Mouse (Mus musculus): Measurements from ENCODE around the gene Adamts4. TPM values are rescaled to one million over a fixed set of nuclear protein-coding genes. Genes with fewer than 3 reads are reported as not detected.

The Adamts4 gene
- polyA plus RNA-seq, 1 experiment from 2014 or later, result 14.3 TPM

- Histone ChIP-seq H3K27ac (peak overlapping the region; percentile 90), H3K27me3 (no peaks in the 10 kb centered on the region), H3K9me3 (no peaks in the 10 kb centered on the region), H3K36me3 (peaks cover 28% of the 10 kb centered on the region), H3K4me1 (peaks cover 62% of the 10 kb centered on the region), H3K9ac (peak overlapping the region; percentile 48; the same call in 1 of the 2 replicates), H3K4me3 (peak overlapping the region; percentile 81), H3K4me2 (replicated peaks) (peak overlapping the region; percentile 84)
- 12% methylated on average over 13 of the region's 13 CpGs for WGBS
- peak; percentile 1; the same call in 1 of the 2 replicates for ATAC-seq (ENCODE audit: low FRiP score, low read depth)
Observed at GRCm38 (mm10) chr1:171247453-171247841, 2.8 kb upstream of the Adamts4 start.

- Histone ChIP-seq H3K9me3 (no peaks in the 10 kb centered on the region), H3K36me3 (peaks cover 24% of the 10 kb centered on the region), H3K4me3 (peak overlapping the region; percentile 81; the same call in 1 of the 2 replicates), H3K4me1 (peaks cover 67% of the 10 kb centered on the region), H3K27ac (peak overlapping the region; percentile 90), H3K4me2 (replicated peaks) (peak overlapping the region; percentile 84), H3K9ac (no peak overlapping the region), H3K27me3 (no peaks in the 10 kb centered on the region)
- ATAC-seq (ENCODE audit: low FRiP score, low read depth), result no peak
- 29% methylated on average over 4 of the region's 4 CpGs for WGBS
Observed at GRCm38 (mm10) chr1:171247916-171248315, 2.3 kb upstream of the Adamts4 start.

GRCm38 (mm10) chr1:171248386-171249226 lies 1.6 kb upstream of the Adamts4 start:
- Histone ChIP-seq H3K27ac (peak overlapping the region; percentile 90; the same call in 1 of the 2 replicates), H3K27me3 (no peaks in the 10 kb centered on the region), H3K4me2 (replicated peaks) (no peak overlapping the region), H3K4me3 (no peak overlapping the region), H3K4me1 (peaks cover 70% of the 10 kb centered on the region), H3K9ac (no peak overlapping the region), H3K36me3 (peaks cover 18% of the 10 kb centered on the region), H3K9me3 (no peaks in the 10 kb centered on the region)
- WGBS, result 57% methylated on average over 3 of the region's 3 CpGs
- ATAC-seq (ENCODE audit: low FRiP score, low read depth), result no peak

- peaks cover 21% of the 10 kb centered on the region for H3K36me3 ChIP-seq
- H3K27ac ChIP-seq, result peak within 1 kb of the TSS; percentile 90
- H3K4me1 ChIP-seq, result peaks cover 61% of the 10 kb centered on the region
- 14% methylated on average over 26 of the region's 26 CpGs for WGBS
- H3K4me2 ChIP-seq (replicated peaks), result peak within 1 kb of the TSS; percentile 77
- no peak for ATAC-seq (ENCODE audit: low FRiP score, low read depth)
- no peaks in the 10 kb centered on the region for H3K9me3 ChIP-seq
- peak within 1 kb of the TSS; percentile 45 for H3K4me3 ChIP-seq
- no peaks in the 10 kb centered on the region for H3K27me3 ChIP-seq
- peak within 1 kb of the TSS; percentile 64 for H3K9ac ChIP-seq
Observed at GRCm38 (mm10) chr1:171250680-171251593, 716 bp downstream of the Adamts4 start, which contains the start of gene Ndufs2. Ndufs2 (minus strand) TSS chr1:171251388.

GRCm38 (mm10) chr1:171251594-171252324 lies 1.5 kb downstream of the Adamts4 start:
- Histone ChIP-seq H3K27ac (peak overlapping the region; percentile 90), H3K4me1 (peaks cover 55% of the 10 kb centered on the region), H3K27me3 (no peaks in the 10 kb centered on the region), H3K36me3 (peaks cover 29% of the 10 kb centered on the region), H3K4me2 (replicated peaks) (peak overlapping the region; percentile 77), H3K4me3 (peak overlapping the region; percentile 45), H3K9me3 (no peaks in the 10 kb centered on the region), H3K9ac (peak overlapping the region; percentile 64)
- WGBS, result 6% methylated on average over 13 of the region's 13 CpGs
- ATAC-seq (ENCODE audit: low FRiP score, low read depth), result peak; percentile 55

GRCm38 (mm10) chr1:171252415-171252814 lies 2.2 kb downstream of the Adamts4 start:
- Histone ChIP-seq H3K9me3 (no peaks in the 10 kb centered on the region), H3K4me2 (replicated peaks) (peak overlapping the region; percentile 77), H3K27ac (peak overlapping the region; percentile 90), H3K36me3 (peaks cover 35% of the 10 kb centered on the region), H3K4me3 (peak overlapping the region; percentile 45), H3K27me3 (no peaks in the 10 kb centered on the region), H3K9ac (peak overlapping the region; percentile 64), H3K4me1 (peaks cover 55% of the 10 kb centered on the region)
- ATAC-seq (ENCODE audit: low FRiP score, low read depth), result no peak
- 33% methylated on average over 17 of the region's 17 CpGs for WGBS

- no peaks in the 10 kb centered on the region for H3K27me3 ChIP-seq
- 89% methylated on average over 24 of the region's 24 CpGs for WGBS
- H3K9ac ChIP-seq, result no peak overlapping the region
Observed at GRCm38 (mm10) chr1:171256095-171256818, 6.0 kb downstream of the Adamts4 start.

GRCm38 (mm10) chr1:171256937-171257548 lies 6.8 kb downstream of the Adamts4 start:
- Histone ChIP-seq H3K27me3 (no peaks in the 10 kb centered on the region), H3K9ac (no peak overlapping the region), H3K4me3 (no peak overlapping the region), H3K4me2 (replicated peaks) (no peak overlapping the region), H3K36me3 (peaks cover 57% of the 10 kb centered on the region), H3K27ac (no peak overlapping the region), H3K4me1 (peaks cover 14% of the 10 kb centered on the region), H3K9me3 (no peaks in the 10 kb centered on the region)
- ATAC-seq (ENCODE audit: low FRiP score, low read depth), result no peak
- WGBS, result 69% methylated on average over 15 of the region's 15 CpGs

More at GRCm38 (mm10) chr1:171256095-171256818, 6.0 kb downstream of the Adamts4 start:
- no peak overlapping the region for H3K27ac ChIP-seq
- H3K4me2 ChIP-seq (replicated peaks), result no peak overlapping the region
- peaks cover 20% of the 10 kb centered on the region for H3K4me1 ChIP-seq
- ATAC-seq (ENCODE audit: low FRiP score, low read depth), result no peak
- H3K4me3 ChIP-seq, result no peak overlapping the region
- no peaks in the 10 kb centered on the region for H3K9me3 ChIP-seq
- H3K36me3 ChIP-seq, result peaks cover 57% of the 10 kb centered on the region

GRCm38 (mm10) chr1:171257781-171258180 lies 7.6 kb downstream of the Adamts4 start:
- H3K4me3 ChIP-seq, result no peak overlapping the region
- no peak overlapping the region for H3K27ac ChIP-seq
- no peak overlapping the region for H3K9ac ChIP-seq
- no peak overlapping the region for H3K4me2 ChIP-seq (replicated peaks)
- no peak for ATAC-seq (ENCODE audit: low FRiP score, low read depth)
- H3K4me1 ChIP-seq, result peaks cover 14% of the 10 kb centered on the region
- 86% methylated on average over 9 of the region's 9 CpGs for WGBS
- H3K36me3 ChIP-seq, result peaks cover 57% of the 10 kb centered on the region
- H3K27me3 ChIP-seq, result no peaks in the 10 kb centered on the region
- H3K9me3 ChIP-seq, result no peaks in the 10 kb centered on the region

- Histone ChIP-seq H3K9ac (no peak overlapping the region), H3K4me2 (replicated peaks) (no peak overlapping the region), H3K27me3 (no peaks in the 10 kb centered on the region), H3K9me3 (no peaks in the 10 kb centered on the region), H3K36me3 (peaks cover 54% of the 10 kb centered on the region), H3K27ac (no peak overlapping the region), H3K4me3 (no peak overlapping the region), H3K4me1 (peaks cover 19% of the 10 kb centered on the region)
- 79% methylated on average over 17 of the region's 17 CpGs for WGBS
- ATAC-seq (ENCODE audit: low FRiP score, low read depth), result no peak
Observed at GRCm38 (mm10) chr1:171258921-171259320, 8.7 kb downstream of the Adamts4 start.
